Mouse (Mus musculus): ENCODE measurements around the gene Ndufa6. TPM values are rescaled to one million over a fixed set of nuclear protein-coding genes. Genes with fewer than 3 reads are reported as not detected.

Gene Ndufa6
- polyA plus RNA-seq, 1 experiment, result 632 TPM

DNA sequence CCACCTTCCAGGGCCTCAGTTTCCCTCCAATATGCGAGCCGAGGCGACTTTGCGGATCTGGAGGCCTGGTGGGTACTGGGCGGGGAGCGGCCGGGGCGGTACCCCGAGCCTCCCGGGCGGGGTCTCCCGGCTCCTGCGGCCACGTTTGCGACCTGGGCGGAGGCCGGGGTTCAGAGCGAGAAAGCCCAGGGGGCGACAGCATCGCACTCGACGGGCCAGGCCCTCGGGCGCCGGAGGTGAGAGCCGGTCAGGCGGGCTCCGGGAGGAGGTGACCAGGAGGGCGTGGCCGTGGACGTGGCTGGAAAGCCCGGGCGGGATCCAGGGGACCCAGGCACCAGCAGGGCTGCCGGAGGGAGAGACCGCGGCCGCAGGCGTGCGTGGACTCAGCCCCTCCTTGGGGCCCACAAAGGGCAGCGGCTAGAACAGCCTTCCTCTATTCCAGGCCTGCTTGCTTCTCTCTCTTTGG, 13.1 kb downstream of the Ndufa6 start:
- no peaks in the 10 kb centered on the region for H3K27me3 ChIP-seq (replicated peaks; ENCODE audit: control insufficient read depth, insufficient read depth, low read length)
- 9% methylated on average over 39 of the region's 40 CpGs for WGBS
- H3K36me3 ChIP-seq (ENCODE audit: control insufficient read depth, insufficient read depth, low read length), result no peaks in the 10 kb centered on the region
- no peak for TF ChIP-seq POLR2A (IDR thresholded peaks at IDR 0.05; ENCODE audit: low read depth, low read length)
- no peak for TF ChIP-seq CTCF (conservative IDR thresholded peaks at IDR 0.05; ENCODE audit: insufficient read depth, insufficient read length, low read depth, low read length)
- peaks cover 16% of the 10 kb centered on the region; the same call in 1 of the 2 replicates for H3K4me1 ChIP-seq (ENCODE audit: control insufficient read depth, insufficient read depth, low read length)
- H3K4me3 ChIP-seq (ENCODE audit: insufficient read depth, low read depth, low read length), result peak overlapping the region; percentile 15; the same call in 1 of the 2 replicates
- DNase-seq, result peak; percentile 40
- no peak overlapping the region for H3K27ac ChIP-seq (ENCODE audit: insufficient read depth, low read depth, low read length)

DNA sequence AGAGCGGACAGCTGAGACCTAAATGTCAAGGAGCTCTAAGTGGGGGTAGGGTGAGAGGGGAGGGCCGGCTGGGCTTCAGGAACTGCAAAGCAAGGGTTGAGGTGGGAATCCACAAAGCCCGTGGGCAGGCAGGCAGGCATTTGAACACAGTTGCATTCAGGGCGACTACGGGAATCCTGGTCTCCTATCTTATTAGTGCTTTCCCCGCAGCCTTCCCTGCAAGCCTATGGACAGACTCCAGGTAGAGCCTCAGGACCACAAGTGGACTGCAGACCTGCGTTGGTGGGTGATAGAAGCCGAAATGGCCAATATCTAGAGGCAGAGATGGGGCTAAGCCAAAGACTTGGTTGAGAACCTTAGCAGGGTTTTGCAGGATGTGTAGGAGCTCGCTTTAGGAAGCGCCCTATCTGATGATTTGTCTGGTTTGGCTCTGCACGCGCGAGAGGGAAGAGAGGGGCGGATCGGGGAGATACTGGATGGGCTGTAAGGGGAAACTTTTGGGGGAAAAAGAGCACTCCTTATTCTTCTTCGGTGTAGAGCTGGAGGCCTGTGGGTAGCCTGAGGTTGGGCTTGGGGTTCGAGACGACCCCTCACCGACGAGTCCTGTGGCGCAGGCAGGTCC, 13.6 kb downstream of the Ndufa6 start:
- no peaks in the 10 kb centered on the region for H3K27me3 ChIP-seq (replicated peaks; ENCODE audit: control insufficient read depth, insufficient read depth, low read length)
- TF ChIP-seq POLR2A (IDR thresholded peaks at IDR 0.05; ENCODE audit: low read depth, low read length), result no peak
- TF ChIP-seq CTCF (conservative IDR thresholded peaks at IDR 0.05; ENCODE audit: insufficient read depth, insufficient read length, low read depth, low read length), result no peak
- no peaks in the 10 kb centered on the region for H3K36me3 ChIP-seq (ENCODE audit: control insufficient read depth, insufficient read depth, low read length)
- H3K4me3 ChIP-seq (ENCODE audit: insufficient read depth, low read depth, low read length), result peak overlapping the region; percentile 15; the same call in 1 of the 2 replicates
- H3K4me1 ChIP-seq (ENCODE audit: control insufficient read depth, insufficient read depth, low read length), result peaks cover 16% of the 10 kb centered on the region; the same call in 1 of the 2 replicates
- no peak overlapping the region for H3K27ac ChIP-seq (ENCODE audit: insufficient read depth, low read depth, low read length)
- DNase-seq, result no peak
- WGBS, result 58% methylated on average over 21 of the region's 21 CpGs

- Histone ChIP-seq H3K27me3 (replicated peaks; ENCODE audit: control insufficient read depth, insufficient read depth, low read length) (no peaks in the 10 kb centered on the region), H3K27ac (ENCODE audit: insufficient read depth, low read depth, low read length) (no peak overlapping the region)
- 75% methylated on average over 8 of the region's 8 CpGs for WGBS
These were observed 14.4 kb downstream of the Ndufa6 start for GRCm38 (mm10) chr15:82339634-82340254.

DNA sequence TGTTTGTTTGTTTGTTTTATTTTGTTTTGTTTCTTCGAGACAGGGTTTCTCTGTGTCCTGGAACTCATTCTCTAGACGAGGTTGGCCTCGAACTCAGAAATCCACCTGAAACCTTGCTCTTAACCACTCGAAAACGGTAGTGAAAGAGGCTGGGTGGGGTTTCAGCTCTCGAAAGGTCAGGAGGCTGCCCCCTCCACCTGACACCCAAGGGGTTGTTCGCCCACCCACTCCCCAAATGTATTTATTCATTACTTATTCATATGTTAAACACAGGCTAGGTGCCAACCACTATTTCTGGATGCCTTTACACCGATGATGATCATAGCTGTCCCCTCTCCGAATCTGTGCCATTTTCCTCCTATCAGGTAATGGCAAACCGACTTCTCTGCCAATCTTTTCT, 15.0 kb downstream of the Ndufa6 start:
- H3K36me3 ChIP-seq (ENCODE audit: control insufficient read depth, insufficient read depth, low read length), result no peaks in the 10 kb centered on the region
- 56% methylated on average over 10 of the region's 10 CpGs for WGBS
- DNase-seq, result no peak
- TF ChIP-seq CTCF (conservative IDR thresholded peaks at IDR 0.05; ENCODE audit: insufficient read depth, insufficient read length, low read depth, low read length) (no peak), POLR2A (IDR thresholded peaks at IDR 0.05; ENCODE audit: low read depth, low read length) (no peak)
- peaks cover 13% of the 10 kb centered on the region; the same call in 1 of the 2 replicates for H3K4me1 ChIP-seq (ENCODE audit: control insufficient read depth, insufficient read depth, low read length)
- no peak overlapping the region for H3K27ac ChIP-seq (ENCODE audit: insufficient read depth, low read depth, low read length)
- peak overlapping the region; percentile 73 for H3K4me3 ChIP-seq (ENCODE audit: insufficient read depth, low read depth, low read length)
- H3K27me3 ChIP-seq (replicated peaks; ENCODE audit: control insufficient read depth, insufficient read depth, low read length), result no peaks in the 10 kb centered on the region

More at GRCm38 (mm10) chr15:82339634-82340254, 14.4 kb downstream of the Ndufa6 start:
- Histone ChIP-seq H3K4me1 (ENCODE audit: control insufficient read depth, insufficient read depth, low read length) (peaks cover 16% of the 10 kb centered on the region; the same call in 1 of the 2 replicates), H3K4me3 (ENCODE audit: insufficient read depth, low read depth, low read length) (no peak overlapping the region), H3K36me3 (ENCODE audit: control insufficient read depth, insufficient read depth, low read length) (no peaks in the 10 kb centered on the region)
- TF ChIP-seq POLR2A (IDR thresholded peaks at IDR 0.05; ENCODE audit: low read depth, low read length) (no peak), CTCF (conservative IDR thresholded peaks at IDR 0.05; ENCODE audit: insufficient read depth, insufficient read length, low read depth, low read length) (no peak)
- no peak for DNase-seq

DNA sequence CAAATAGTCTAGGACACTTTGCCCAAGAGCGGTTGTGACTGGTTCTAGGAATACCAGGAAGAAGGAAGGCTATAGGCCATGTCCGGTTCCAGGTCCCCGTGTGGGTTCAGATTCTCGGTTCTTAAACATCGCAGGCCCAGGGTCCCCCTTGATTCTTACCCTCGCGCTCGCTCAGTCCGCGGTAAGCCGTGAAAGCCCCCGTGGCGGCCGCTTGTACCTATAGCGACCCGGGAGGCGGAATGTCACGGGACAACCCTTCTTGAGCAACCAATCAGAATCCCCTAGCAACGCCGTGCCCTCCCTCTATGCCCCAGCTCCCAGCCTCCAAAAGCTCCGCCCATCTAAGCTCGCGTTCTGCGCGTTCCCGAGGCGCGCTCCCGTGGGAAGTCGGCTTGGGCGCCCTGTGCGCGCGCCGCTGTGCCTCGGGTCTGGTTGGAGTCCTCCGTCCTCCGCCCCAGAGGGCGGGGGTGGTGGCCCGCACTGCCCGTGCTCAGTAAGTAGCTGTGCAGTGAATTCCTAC, 15.5 kb downstream of the Ndufa6 start, which contains the start of the genes Naga, Pheta2 and Smdt1:
Naga (minus strand) TSS at position 333 of the 520 bp plus-strand sequence.
Pheta2 (plus strand) TSS at position 350 of the 520 bp plus-strand sequence.
Smdt1 (plus strand) TSS at position 367 of the 520 bp plus-strand sequence.
- TF ChIP-seq CTCF (conservative IDR thresholded peaks at IDR 0.05; ENCODE audit: insufficient read depth, insufficient read length, low read depth, low read length), result no peak
- no peak for TF ChIP-seq POLR2A (IDR thresholded peaks at IDR 0.05; ENCODE audit: low read depth, low read length)
- H3K27me3 ChIP-seq (replicated peaks; ENCODE audit: control insufficient read depth, insufficient read depth, low read length), result no peaks in the 10 kb centered on the region
- under 1% methylated on average over 41 of the region's 41 CpGs for WGBS
- DNase-seq, result peak; percentile 98
- peaks cover 9% of the 10 kb centered on the region; the same call in 1 of the 2 replicates for H3K4me1 ChIP-seq (ENCODE audit: control insufficient read depth, insufficient read depth, low read length)
- H3K27ac ChIP-seq (ENCODE audit: insufficient read depth, low read depth, low read length), result peak within 1 kb of the TSS; percentile 57
- no peaks in the 10 kb centered on the region for H3K36me3 ChIP-seq (ENCODE audit: control insufficient read depth, insufficient read depth, low read length)
- peak within 1 kb of the TSS; percentile 73 for H3K4me3 ChIP-seq (ENCODE audit: insufficient read depth, low read depth, low read length)

GRCm38 (mm10) chr15:82337875-82338274, 16.2 kb downstream of the Ndufa6 start:
- Histone ChIP-seq H3K27ac (ENCODE audit: insufficient read depth, low read depth, low read length) (no peak overlapping the region), H3K4me3 (ENCODE audit: insufficient read depth, low read depth, low read length) (peak overlapping the region; percentile 73), H3K27me3 (replicated peaks; ENCODE audit: control insufficient read depth, insufficient read depth, low read length) (no peaks in the 10 kb centered on the region), H3K36me3 (ENCODE audit: control insufficient read depth, insufficient read depth, low read length) (no peaks in the 10 kb centered on the region), H3K4me1 (ENCODE audit: control insufficient read depth, insufficient read depth, low read length) (0 out of 2 replicates have a peak, but pooled peaks cover 6% of the 10 kb centered on the region)
- 10% methylated on average over 4 of the region's 4 CpGs for WGBS
- no peak for TF ChIP-seq CTCF (conservative IDR thresholded peaks at IDR 0.05; ENCODE audit: insufficient read depth, insufficient read length, low read depth, low read length)
- no peak for TF ChIP-seq POLR2A (IDR thresholded peaks at IDR 0.05; ENCODE audit: low read depth, low read length)
- no peak for DNase-seq

Measured in kidney, adult 2 months (tissue).